Mouse (Mus musculus) spleen, adult 10 weeks (tissue): ENCODE results near the gene F2rl3. TPM values are rescaled to one million over a fixed set of nuclear protein-coding genes. Genes with fewer than 3 reads are reported as not detected.

Source experiments
- polyA plus RNA-seq: library from polyadenylated mRNA; stranded (reverse); fragments of 350-450 nt; fragmentation: Illumina TruSeq; extraction: RNeasy Lipid Tissue Mini Kit (QIAGEN cat#74804); gene quantifications from one replicate; pipeline ENCODE4 v1.2.3, GENCODE M21; 2015; ENCODE audit warnings: low replicate concordance; ENCODE audit not compliant: insufficient read depth

F2rl3 gene
- 5.8 TPM for polyA plus RNA-seq

DNA sequence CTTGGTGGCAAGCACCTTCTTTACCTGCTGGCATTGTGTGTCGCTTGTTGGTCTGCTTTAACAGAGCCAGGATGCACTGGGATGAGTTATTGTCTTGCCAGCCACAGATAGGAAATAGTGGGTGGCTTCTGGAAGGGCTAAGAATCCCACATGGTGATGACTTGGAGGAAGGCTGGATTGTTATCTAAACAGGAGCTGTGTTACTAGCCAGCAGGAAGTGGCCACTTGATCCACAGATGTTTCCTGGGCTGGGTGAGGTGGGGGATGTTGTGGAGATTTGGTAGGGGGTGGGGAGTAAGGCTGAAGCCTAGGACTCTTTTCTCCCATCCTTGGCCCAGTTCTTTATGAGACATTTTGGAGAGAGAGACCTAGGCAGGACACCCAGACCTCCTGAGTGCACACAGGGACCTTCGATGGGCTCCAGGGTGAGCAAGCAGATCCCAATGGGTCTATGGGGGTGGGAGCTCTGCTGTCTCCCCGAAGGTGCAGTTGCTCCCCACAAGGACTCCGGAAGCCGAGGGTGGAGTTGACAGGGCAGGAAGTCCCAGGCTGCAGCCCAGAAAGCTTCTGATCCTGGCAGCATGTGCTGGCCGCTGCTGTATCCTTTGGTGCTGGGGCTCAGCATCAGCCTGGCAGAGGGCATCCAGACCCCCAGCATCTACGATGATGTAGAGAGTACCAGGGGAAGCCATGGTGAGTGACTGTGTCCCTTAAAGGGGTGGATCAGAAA, at the start of gene F2rl3:
TSS of gene F2rl3 (plus strand) at position 559 of the 730 bp plus-strand sequence.

DNA sequence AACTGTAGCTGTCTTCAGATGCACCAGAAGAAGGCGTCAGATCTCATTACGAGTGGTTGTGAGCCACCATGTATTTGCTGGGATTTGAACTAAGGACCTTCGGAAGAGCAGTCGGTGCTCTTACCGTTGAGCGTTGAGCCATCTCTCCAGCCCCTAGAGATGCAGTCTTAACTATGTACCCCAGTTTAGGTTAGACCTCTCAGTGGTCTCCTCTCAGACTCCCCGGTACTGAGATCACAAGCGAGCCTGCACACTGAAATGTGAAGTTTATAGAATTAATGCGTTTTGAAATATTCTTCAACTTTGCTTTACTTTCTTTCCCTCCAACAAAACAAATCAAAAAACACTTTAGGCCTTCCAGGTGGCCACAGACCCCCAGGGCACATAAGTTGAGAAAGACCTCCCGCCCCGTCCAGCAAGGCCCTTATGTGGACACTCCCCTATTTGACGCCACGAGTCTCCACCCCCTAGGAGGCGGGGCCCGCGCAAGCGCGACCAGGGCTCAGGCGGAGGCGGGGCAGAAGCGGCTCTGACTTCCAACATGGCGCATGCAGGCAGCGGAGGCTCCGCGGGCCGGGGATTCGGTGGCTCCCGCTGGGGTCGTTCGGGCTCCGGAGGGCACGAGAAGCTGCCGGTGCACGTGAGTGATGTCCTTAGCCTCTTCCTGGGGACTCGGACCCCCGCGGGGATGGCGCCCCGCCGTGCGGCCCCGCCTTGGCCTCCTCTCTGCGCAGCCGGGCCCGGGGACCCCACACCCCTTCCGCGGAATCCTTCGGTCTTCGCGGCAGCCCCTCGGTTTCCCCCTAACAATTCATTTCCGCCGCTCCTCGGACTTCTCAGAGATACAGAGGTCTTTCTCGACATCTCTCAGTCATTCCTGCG, 38.7 kb upstream of the F2rl3 start, which contains the start of gene Sin3b:
TSS of gene Sin3b (plus strand) at position 517 of the 882 bp plus-strand sequence.

Other genes with a start within 250 kb of the F2rl3 start
- gene Med26, start 213.6 kb upstream of the F2rl3 start, polyA plus RNA-seq, result 4.5 TPM
- gene Smim7, start 190.8 kb upstream of the F2rl3 start, polyA plus RNA-seq, result 77.6 TPM
- 3.2 TPM for gene Tmem38a, start 189.8 kb upstream of the F2rl3 start, polyA plus RNA-seq
- 0.15 TPM for gene Nwd1, start 115.2 kb upstream of the F2rl3 start, polyA plus RNA-seq
- 85.2 TPM for gene Sin3b, start 38.6 kb upstream of the F2rl3 start, polyA plus RNA-seq